Mouse (Mus musculus): ENCODE results near the gene Upp1.

GRCm38 (mm10) chr11:9118050-9118420 lies at the start of gene Upp1:
- TF ChIP-seq EP300 (IDR thresholded peaks at IDR 0.05; ENCODE audit: low read depth) (no peak), CTCF (IDR thresholded peaks at IDR 0.05; ENCODE audit: low read depth) (no peak)

Measured in liver, embryonic 14.5 days (tissue).